Mouse (Mus musculus) mature B cell (primary cell): ENCODE data around the gene Dcst2.

Experiments
- in situ Hi-C: fragments of 300-500 bp; cut with MboI; formaldehyde crosslinking; loops from 2 replicates; pipeline ENCODE4 v1.14.3; 2019

The Dcst2 gene

GRCm38 (mm10) chr3:89411490-89412393 is 50.0 kb downstream of the Dcst2 start, which contains the start of gene Flad1:
Gene Flad1, minus strand, starts transcription at chr3:89411870.
- in situ Hi-C loops: no loop called here

GRCm38 (mm10) chr3:89416158-89416557 is 54.4 kb downstream of the Dcst2 start:
- in situ Hi-C loops: no loop called here

DNA sequence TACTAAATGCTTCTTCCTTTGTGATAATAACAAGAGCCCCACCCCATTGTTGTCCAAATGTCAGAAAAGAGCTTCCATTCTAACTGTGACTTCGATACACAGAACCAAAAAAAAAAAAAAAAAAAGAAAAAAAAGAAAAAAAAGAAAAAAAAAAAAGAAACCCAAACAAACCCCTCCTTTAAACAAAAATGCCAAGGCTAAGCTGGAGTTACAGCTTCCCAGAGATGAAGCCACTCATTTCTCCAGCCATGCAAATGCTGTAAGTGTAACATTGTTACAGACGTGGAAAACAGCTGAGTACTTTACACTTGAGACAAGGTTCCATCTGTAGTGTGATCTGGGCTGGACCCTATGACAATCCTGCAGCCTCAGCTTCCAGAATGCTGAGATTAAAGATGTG is 55.4 kb downstream of the Dcst2 start:
- in situ Hi-C loops: no loop called here

DNA sequence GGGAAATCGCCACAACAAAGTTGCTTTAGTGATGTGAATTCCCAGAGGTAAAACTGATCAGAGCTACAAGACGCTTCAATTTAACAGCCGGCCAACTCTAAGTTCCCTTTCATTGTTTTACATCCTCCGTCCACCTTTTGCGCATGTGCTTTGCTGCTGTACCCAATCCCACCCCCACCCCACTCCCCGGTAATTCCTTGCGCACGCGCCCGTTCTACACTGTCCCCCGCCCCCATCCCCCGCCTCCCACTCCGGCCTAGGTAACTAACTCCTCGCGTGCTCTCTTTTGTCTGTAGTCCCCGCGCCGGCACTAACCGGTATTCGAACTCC is 56.0 kb downstream of the Dcst2 start:
- in situ Hi-C loops: no loop called here

DNA sequence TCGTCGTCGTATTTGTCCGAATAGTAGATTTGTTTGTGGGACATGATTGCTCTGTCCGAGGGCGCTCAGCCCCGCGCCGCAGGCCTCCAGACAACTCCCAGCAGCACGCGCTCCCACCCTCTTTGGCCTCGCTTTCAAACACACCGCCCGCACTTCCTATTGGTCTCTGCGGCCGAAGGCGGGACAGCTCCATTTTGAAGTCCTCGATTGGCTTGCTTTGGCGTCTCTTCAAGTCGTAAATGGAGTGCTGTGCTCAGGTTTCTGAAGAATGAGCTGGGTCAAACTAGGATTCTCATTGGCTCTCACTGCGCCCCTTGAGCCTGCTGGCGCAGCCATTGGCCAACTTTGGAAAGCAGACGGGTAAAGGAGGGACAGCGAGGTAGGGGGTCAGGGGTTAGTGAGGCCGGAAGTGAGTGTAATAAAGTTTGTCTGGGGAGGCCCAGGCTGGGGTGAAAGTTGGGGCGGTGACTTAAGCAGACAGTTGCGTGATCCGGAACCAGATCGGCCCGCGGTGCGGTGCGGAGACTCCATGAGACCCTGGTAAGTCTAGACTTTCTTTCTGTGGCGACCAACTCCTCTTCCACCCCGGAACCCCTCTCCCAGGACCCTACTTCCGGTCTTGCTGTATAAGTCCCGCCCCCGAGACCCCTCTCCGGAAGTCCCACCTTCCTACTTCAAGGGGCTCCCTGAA is 56.5 kb downstream of the Dcst2 start, which contains the start of the genes Cks1b and Shc1:
Gene Cks1b (minus strand): TSS at position 214 of the 691 bp plus-strand sequence.
Gene Shc1 (plus strand): TSS at position 274 of the 691 bp plus-strand sequence.
- in situ Hi-C loops: no loop called here

DNA sequence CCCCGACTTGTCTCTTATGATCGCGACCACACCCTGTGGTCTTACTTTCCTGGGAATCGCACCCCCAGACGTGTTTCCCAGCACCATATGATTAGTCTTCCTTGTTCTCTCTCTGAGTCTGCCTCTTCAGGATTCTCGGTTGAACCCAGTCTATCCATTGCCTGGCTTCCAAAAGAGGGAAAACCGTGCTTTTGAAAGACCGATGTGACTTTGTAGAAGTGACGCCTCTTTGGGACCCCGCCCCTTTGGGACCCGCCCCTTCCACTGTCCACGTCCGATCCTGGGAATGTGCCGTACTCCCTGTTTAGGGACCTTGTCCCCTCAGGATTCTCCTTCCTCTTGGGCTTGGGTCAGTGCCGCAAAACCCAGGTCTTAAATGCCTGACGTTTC is 57.1 kb downstream of the Dcst2 start:
- in situ Hi-C loops: no loop called here

GRCm38 (mm10) chr3:89419571-89419970 is 57.8 kb downstream of the Dcst2 start:
- in situ Hi-C loops: no loop called here

DNA sequence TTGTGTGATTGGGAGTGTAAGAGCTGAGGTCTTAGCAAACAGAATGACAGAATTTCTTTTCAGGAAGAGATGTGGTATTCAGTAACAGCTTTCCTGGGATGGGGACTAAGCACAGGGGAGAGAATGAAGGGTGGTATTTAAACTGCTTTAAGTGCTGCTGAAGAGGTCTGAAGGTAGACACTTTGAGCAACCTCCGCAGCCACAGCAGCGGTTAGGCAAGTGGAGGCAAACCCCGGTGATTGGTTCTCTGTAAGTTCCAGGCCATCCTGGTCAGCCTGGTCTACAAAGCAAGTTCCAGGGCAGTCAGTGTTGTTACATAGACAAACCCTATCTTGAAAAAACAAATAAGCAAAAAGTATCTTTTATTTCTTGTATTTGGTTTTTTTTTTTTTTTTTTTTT is 58.2 kb downstream of the Dcst2 start:
- in situ Hi-C loops: no loop called here

- in situ Hi-C loops: no loop called here
Measured at GRCm38 (mm10) chr3:89420421-89420820, 58.6 kb downstream of the Dcst2 start.

- in situ Hi-C loops: no loop called here
Measured at GRCm38 (mm10) chr3:89421002-89421774, 59.4 kb downstream of the Dcst2 start.

GRCm38 (mm10) chr3:89421810-89422473 is 60.2 kb downstream of the Dcst2 start:
- in situ Hi-C loops: no loop called here

DNA sequence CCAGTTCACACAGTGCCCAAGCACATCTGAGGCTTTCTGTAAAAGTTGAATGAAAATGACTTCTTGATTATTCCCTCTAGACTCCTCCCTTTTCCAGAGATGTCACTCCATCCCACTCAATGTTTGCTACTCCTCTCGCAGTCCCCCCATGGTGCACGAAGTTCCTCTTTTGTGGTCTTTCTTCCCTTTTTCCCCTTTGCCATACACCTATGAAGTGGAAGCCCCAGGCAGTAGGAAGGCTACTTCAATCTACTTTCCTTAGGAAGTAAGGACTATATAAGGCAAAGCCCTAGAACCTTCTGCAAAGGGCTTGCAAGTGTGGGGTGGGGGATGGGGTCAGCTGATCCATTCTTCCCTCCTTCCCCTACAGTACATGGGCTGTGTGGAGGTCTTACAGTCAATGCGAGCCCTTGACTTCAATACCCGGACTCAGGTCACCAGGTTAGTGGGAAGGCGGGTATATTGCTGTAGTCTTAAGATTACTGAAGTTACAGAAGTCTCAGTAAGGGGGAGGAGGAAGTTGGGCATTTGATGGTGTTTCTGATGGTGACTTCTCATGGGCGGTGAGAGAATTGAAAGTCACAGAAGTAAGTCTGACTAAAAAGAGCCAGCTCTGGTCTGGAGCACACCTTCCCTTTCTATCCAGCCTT is 60.9 kb downstream of the Dcst2 start:
- in situ Hi-C loops: no loop called here

DNA sequence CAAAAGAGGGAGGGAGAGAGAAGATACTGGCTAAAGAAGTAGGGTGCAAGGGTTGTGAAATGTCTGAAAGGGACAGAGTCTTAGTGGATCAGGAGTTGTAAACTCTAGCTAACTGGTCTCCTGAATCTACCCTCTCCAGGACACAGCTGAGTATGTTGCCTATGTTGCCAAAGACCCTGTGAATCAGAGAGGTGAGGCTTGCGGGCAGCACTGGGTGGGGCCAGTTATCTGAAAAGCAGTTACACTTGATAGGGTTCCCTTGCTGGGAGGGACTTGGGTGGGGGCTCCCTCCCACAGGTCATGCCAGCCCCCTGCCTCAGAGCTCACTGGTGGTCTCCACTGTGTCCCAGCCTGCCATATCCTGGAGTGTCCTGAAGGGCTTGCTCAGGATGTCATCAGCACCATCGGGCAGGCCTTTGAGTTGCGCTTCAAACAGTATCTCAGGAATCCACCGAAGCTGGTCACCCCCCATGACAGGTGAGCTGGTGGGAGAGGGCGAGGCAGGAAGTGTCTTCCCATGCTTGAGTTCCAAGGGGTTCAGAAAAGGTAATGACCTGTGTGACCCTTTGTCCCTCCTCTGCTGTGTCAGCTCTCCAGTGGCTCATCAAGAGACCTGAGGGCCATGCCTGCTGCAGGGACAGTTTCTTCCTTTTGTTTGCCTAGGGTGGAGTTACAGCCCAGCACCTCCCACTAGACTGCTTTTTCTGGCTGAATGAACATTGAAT is 62.8 kb downstream of the Dcst2 start:
- in situ Hi-C loops: no loop called here

DNA sequence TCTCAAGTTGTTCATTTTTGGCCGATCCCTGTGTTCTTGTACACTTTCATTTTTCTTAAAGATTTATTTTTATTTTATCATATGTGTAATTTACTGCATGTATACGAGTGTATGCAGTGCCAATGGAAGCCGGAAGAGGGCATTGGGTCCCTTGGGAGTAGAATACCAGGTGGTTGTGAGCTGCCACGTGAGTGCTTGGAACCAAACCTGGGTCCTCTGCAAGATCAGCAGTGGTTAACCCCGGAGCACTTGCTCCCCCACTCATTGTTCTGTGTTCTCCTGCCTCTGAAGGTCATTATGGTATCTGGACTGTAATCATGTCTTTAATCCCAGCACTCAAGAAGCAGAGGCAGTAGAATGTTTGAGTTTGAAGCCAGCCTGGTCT is 63.4 kb downstream of the Dcst2 start:
- in situ Hi-C loops: no loop called here

- in situ Hi-C loops: no loop called here
Measured at GRCm38 (mm10) chr3:89425876-89426275, 64.1 kb downstream of the Dcst2 start.
